Mouse (Mus musculus) kidney, postnatal 0 days (tissue): ENCODE data around the gene Ctnnd1. TPM values are rescaled to one million over a fixed set of nuclear protein-coding genes. Genes with fewer than 3 reads are reported as not detected.

ENCODE experiments used
- ATAC-seq: fragments of 200-750 bp; cut with Nextera tagmentation; replicated peaks from 2 replicates; pipeline ENCODE4 v1.8.0; 2017; ENCODE audit warnings: low read depth, moderate number of reproducible peaks, moderate TSS enrichment, moderate library complexity; ENCODE audit not compliant: low FRiP score
- DNase-seq: peaks from one replicate; pipeline ENCODE4 v3.0.0-alpha.2; 2016; ENCODE audit warnings: low spot score
- H3K27ac ChIP-seq: fragments of 300-500 bp; sonication (generic); 2 replicates; pipeline ENCODE4 v1.5.1; 2014; ENCODE audit warnings: mild to moderate bottlenecking
- H3K27me3 ChIP-seq: fragments of 300-500 bp; sonication (generic); 2 replicates; pipeline ENCODE4 v1.6.1; 2014; ENCODE audit warnings: low read length, mixed read lengths; ENCODE audit not compliant: insufficient read depth
- H3K36me3 ChIP-seq: fragments of 300-500 bp; sonication (generic); 2 replicates; pipeline ENCODE4 v1.6.1; 2014; ENCODE audit warnings: low read length, mixed read lengths; ENCODE audit not compliant: insufficient read depth
- H3K4me1 ChIP-seq: fragments of 300-500 bp; sonication (generic); replicated peaks from 2 replicates; pipeline ENCODE4 v1.6.1; 2014; ENCODE audit warnings: antibody characterized with exemption, low read length, mixed read lengths; ENCODE audit not compliant: insufficient read depth
- H3K4me2 ChIP-seq: fragments of 300-500 bp; sonication (generic); 2 replicates; pipeline ENCODE4 v1.6.1; 2014; ENCODE audit warnings: mild to moderate bottlenecking, low read length, moderate library complexity, mixed read lengths
- H3K4me3 ChIP-seq: fragments of 300-500 bp; sonication (generic); replicated peaks from 2 replicates; pipeline ENCODE4 v1.5.1; 2014; ENCODE audit warnings: low read depth, low read length
- H3K9ac ChIP-seq: fragments of 300-500 bp; sonication (generic); 2 replicates; pipeline ENCODE4 v1.6.1; 2014; ENCODE audit warnings: low read depth, low read length
- H3K9me3 ChIP-seq: fragments of 300-500 bp; sonication (generic); replicated peaks from 2 replicates; pipeline ENCODE4 v1.6.1; 2016; ENCODE audit warnings: low read length, inconsistent platforms, mixed read lengths
- CTCF ChIP-seq: IDR thresholded peaks from 2 replicates; pipeline ENCODE4 v1.5.1; 2016; ENCODE audit warnings: antibody characterized with exemption, low read depth, mild to moderate bottlenecking, moderate library complexity
- WGBS: fragments of 180-500 bp; shearing (Covaris S2); extraction: QIAGEN DNeasy Blood & Tissue Kit; methylation state at CpG from one replicate; pipeline ENCODE4 v1.1.7; 2014; 5-methylcytosine and 5-hydroxymethylcytosine counted together
- polyA plus RNA-seq: library from polyadenylated mRNA; unstranded; fragments of >200 nt; fragmentation: Nextera tagmentation; extraction: Ambion mirVana; gene quantifications from 2 replicates; pipeline ENCODE4 v1.2.1, GENCODE M21; 2015

Ctnnd1 gene
- polyA plus RNA-seq, 1 experiment from 2014 or later, result 35.0 TPM

DNA sequence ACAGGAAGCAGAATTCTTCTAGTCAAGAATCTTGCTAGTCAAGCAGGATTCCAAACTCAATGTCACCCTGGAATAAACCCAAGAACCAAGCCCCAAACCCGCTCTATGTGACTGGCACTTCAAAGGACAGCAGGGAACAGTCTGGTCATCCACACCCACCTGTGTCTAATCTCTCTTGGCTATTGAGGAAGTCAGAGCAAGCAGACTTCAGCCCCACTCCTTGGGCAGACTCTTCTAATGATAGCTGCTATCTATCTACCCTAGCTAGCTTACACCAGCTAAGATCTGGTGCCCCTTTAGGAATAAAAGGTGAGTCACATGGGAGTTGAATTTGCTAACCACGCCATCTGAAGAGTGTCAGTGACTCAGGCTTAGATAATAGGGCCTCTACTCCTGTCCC, 31.7 kb downstream of the Ctnnd1 start:
- peak; percentile 23 for DNase-seq
- no peak overlapping the region for H3K9ac ChIP-seq
- no peak overlapping the region for H3K4me2 ChIP-seq
- 67% methylated on average over 2 of the region's 2 CpGs for WGBS
- TF ChIP-seq CTCF, result no peak
- no peaks in the 10 kb centered on the region for H3K9me3 ChIP-seq
- H3K27ac ChIP-seq, result peak overlapping the region; percentile 69; the same call in 1 of the 2 replicates
- peaks cover 41% of the 10 kb centered on the region for H3K36me3 ChIP-seq
- H3K4me1 ChIP-seq, result 0 out of 2 replicates have a peak, but pooled peaks cover 3% of the 10 kb centered on the region
- H3K27me3 ChIP-seq, result no peaks in the 10 kb centered on the region
- 0 out of 2 replicates have a peak, but pooled peaks have one; percentile 11 for ATAC-seq
- H3K4me3 ChIP-seq, result no peak overlapping the region

- peak; percentile 57; the same call in 1 of the 2 replicates for ATAC-seq
Measured at GRCm38 (mm10) chr2:84617637-84618515, 32.7 kb downstream of the Ctnnd1 start.

DNA sequence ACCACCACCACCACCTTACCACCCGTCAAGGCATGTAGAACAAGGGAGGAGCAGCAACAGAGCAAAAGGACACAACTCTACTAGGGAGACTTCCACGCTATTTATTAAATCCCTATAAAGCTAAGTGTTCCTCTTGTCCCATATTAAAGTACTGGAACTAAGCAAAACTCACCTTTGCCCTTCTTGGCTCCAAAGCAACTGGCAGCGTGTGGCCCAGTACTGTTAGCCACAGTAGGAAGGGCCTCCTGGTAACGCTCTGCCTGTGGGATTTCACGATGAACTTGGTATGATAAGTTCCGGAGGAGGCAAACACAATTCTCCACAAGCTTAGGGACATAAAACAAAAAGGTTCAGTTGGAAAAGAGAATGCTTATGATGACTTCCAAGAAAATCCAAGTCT, 37.8 kb downstream of the Ctnnd1 start:
- Histone ChIP-seq H3K4me1 (no peaks in the 10 kb centered on the region), H3K9ac (no peak overlapping the region), H3K27me3 (no peaks in the 10 kb centered on the region), H3K27ac (no peak overlapping the region), H3K4me3 (no peak overlapping the region), H3K36me3 (peaks cover 74% of the 10 kb centered on the region), H3K4me2 (no peak overlapping the region), H3K9me3 (no peaks in the 10 kb centered on the region)
- ATAC-seq, result no peak
- TF ChIP-seq CTCF, result no peak
- WGBS, result 93% methylated on average over 6 of the region's 6 CpGs
- no peak for DNase-seq

More at GRCm38 (mm10) chr2:84617637-84618515, 32.7 kb downstream of the Ctnnd1 start:
- Histone ChIP-seq H3K27ac (no peak overlapping the region), H3K4me2 (no peak overlapping the region), H3K9ac (no peak overlapping the region), H3K4me1 (0 out of 2 replicates have a peak, but pooled peaks cover 3% of the 10 kb centered on the region), H3K4me3 (no peak overlapping the region), H3K27me3 (no peaks in the 10 kb centered on the region), H3K9me3 (no peaks in the 10 kb centered on the region), H3K36me3 (peaks cover 50% of the 10 kb centered on the region)
- TF ChIP-seq CTCF, result peak; percentile 77
- DNase-seq, result peak; percentile 85
- 76% methylated on average over 3 of the region's 3 CpGs for WGBS

GRCm38 (mm10) chr2:84607842-84608241, 42.7 kb downstream of the Ctnnd1 start:
- WGBS, result 50% methylated on average over 1 of the region's 1 CpGs
- no peak overlapping the region for H3K27ac ChIP-seq
- no peak overlapping the region for H3K4me2 ChIP-seq
- no peak for ATAC-seq
- DNase-seq, result no peak
- H3K36me3 ChIP-seq, result peaks cover 76% of the 10 kb centered on the region
- no peak overlapping the region for H3K9ac ChIP-seq
- no peak overlapping the region for H3K4me3 ChIP-seq
- H3K27me3 ChIP-seq, result no peaks in the 10 kb centered on the region
- TF ChIP-seq CTCF, result no peak
- H3K9me3 ChIP-seq, result no peaks in the 10 kb centered on the region
- no peaks in the 10 kb centered on the region for H3K4me1 ChIP-seq

GRCm38 (mm10) chr2:84600977-84601376, 49.6 kb downstream of the Ctnnd1 start:
- Histone ChIP-seq H3K27me3 (no peaks in the 10 kb centered on the region), H3K4me2 (no peak overlapping the region), H3K27ac (no peak overlapping the region), H3K36me3 (peaks cover 48% of the 10 kb centered on the region), H3K4me3 (no peak overlapping the region), H3K4me1 (no peaks in the 10 kb centered on the region), H3K9ac (no peak overlapping the region), H3K9me3 (no peaks in the 10 kb centered on the region)
- no peak for ATAC-seq
- no peak for TF ChIP-seq CTCF
- WGBS, result 54% methylated on average over 2 of the region's 2 CpGs
- DNase-seq, result no peak

- Histone ChIP-seq H3K27me3 (no peaks in the 10 kb centered on the region), H3K4me1 (no peaks in the 10 kb centered on the region), H3K4me3 (no peak overlapping the region), H3K9ac (no peak overlapping the region), H3K4me2 (no peak overlapping the region), H3K27ac (no peak overlapping the region), H3K36me3 (peaks cover 39% of the 10 kb centered on the region), H3K9me3 (no peaks in the 10 kb centered on the region)
- WGBS, result 92% methylated on average over 6 of the region's 6 CpGs
- DNase-seq, result no peak
- no peak for ATAC-seq
- no peak for TF ChIP-seq CTCF
Measured at GRCm38 (mm10) chr2:84599270-84599888, 51.2 kb downstream of the Ctnnd1 start.
